Mouse (Mus musculus) MEL-GATA-1-ER (cell line): ENCODE data around the gene Iba57.

Source experiments
- DNase-seq: peaks from one replicate; pipeline ENCODE4 v3.0.0-alpha.2; 2012; ENCODE audit warnings: low read depth; ENCODE audit errors: extremely low read depth

Gene Iba57

DNA sequence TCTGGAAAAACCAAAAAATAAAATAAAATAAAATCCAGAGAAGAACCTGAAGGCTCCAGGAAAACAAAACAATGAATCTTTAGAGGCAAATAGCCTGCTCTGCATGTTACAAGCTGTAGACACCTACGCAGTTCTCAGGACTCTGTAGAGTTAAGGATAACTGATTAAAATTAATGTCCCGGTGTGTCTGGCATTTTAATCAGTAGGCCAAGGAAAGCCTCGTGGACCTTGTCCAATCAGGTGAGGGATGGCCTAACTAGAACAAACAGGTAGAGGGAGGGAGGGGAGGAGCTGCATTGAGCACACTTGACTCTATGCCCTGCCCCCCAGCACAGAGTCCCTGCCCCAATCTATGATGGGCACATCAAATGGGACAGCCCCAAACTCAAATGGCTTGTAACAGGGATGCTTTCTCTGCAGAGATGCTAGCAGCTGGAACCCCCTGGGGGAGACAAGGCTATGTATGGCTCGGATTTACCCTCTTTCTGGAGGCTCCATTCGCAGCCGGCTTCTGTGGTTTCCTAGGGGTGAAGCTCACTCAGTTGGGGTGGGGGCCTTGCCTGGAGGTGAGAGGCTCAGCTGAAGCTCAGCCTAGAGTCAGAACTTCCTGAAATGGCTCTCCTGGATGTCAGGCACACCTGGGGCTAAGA, 10.8 kb upstream of the Iba57 start:
- DNase-seq, result no peak

DNA sequence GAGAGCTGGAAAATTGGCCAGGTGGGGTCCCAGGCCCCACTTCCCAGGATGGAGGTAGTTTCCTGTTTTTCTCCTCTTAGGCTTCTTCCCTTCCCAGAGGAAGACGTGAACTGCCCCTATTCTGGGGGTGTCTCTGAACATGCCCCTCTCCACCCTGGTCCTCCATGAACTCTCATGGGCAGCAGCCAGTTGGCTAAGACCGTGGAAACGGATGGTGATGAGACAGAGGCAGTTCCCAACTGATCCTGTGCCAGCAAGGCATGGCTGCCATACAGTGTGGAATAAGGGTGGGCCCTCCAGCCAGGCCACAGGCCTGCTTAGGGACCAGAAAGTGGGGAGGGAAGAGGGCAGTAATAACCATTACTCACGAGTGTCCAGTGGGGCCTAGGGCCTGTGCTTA, 7.0 kb upstream of the Iba57 start:
- DNase-seq, result no peak

- no peak for DNase-seq
Measured at GRCm38 (mm10) chr11:59169807-59170206, 6.3 kb upstream of the Iba57 start.

GRCm38 (mm10) chr11:59165616-59166241, 2.2 kb upstream of the Iba57 start:
- DNase-seq, result peak; percentile 47

- peak; percentile 92 for DNase-seq
Measured at GRCm38 (mm10) chr11:59164384-59164783, 845 bp upstream of the Iba57 start.

DNA sequence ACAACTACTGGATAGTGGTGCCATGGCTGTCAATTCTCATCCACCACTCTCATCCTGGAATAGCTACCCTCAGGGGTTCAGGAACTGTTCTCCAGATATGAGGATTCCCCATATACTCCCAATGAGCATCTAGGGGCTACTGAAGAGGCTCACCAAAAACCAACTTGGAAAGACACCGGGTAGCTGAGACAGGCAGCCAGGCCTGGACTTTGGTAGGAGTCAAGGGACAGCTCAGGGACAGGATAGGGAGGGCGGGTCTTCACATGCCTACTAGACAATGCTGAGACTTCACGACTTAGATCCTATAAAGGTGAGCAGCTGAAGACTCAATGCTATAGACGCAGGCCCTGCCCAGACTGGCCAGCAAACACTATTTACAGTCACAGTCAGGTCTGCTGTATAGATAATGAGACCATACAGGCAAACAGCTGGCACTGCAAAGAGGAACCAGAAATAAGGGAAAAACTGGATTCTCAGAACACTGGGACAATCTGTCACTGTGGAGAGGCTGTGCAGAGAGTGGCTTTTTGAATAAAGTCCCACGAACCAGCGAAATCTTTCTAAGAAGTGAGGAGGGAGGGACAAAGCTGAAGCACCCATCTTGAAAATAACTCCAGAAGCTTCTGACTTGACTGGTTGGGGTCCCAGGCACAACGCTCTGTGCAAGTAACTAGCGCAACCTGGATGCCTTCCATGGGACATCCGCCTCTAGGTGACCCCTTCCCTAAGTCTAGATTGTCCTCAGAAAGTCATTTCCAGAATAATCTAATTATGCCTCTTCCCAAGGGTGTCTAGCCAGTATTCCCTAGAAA, 890 bp downstream of the Iba57 start:
- DNase-seq, result peak; percentile 33

GRCm38 (mm10) chr11:59161398-59161797, 2.1 kb downstream of the Iba57 start:
- DNase-seq, result no peak

- DNase-seq, result no peak
Measured at GRCm38 (mm10) chr11:59159558-59159957, 4.0 kb downstream of the Iba57 start.

GRCm38 (mm10) chr11:59159099-59159498, 4.4 kb downstream of the Iba57 start:
- no peak for DNase-seq

- DNase-seq, result no peak
Measured at GRCm38 (mm10) chr11:59155900-59156299, 7.6 kb downstream of the Iba57 start.

GRCm38 (mm10) chr11:59154220-59154619, 9.3 kb downstream of the Iba57 start:
- no peak for DNase-seq

- no peak for DNase-seq
Measured at GRCm38 (mm10) chr11:59151729-59152128, 11.8 kb downstream of the Iba57 start.

DNA sequence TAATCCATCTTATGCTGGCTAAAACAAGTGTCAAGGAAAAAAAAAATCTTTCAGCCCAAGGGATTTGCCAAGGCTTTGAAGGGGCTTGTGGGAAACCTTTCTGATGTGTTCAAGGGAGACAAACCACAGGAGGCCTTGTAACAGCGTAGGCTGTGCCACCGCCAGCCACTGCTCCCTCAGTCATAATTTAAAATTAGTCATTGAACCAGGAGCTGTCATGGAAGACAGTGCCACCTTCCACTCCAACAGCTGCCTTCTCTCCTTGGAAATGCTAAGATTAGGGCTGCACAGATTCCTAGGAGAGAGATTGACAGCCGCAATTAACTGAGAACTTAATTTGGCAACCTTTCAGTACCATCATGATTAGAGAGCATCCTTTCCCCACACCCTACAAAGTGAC, 14.2 kb downstream of the Iba57 start:
- no peak for DNase-seq

DNA sequence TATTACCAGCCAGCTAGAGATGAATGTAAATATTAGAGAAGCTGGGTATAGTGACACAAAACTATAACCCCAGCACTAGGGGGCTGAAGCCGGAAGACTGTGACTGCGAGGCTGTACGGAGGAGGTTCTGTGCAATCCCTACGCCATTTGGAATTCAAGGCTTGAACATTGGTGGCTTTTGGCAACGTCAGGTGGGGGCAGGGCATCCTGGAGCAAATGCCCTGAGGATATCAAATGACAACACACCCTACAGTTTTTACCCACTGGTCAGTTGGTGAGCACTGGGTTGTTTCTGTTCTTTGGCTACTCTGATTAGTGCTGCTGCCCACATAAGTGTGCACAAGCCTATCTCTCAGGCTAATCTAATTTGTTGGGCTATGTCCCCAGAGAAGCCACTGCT, 20.6 kb downstream of the Iba57 start:
- no peak for DNase-seq

DNA sequence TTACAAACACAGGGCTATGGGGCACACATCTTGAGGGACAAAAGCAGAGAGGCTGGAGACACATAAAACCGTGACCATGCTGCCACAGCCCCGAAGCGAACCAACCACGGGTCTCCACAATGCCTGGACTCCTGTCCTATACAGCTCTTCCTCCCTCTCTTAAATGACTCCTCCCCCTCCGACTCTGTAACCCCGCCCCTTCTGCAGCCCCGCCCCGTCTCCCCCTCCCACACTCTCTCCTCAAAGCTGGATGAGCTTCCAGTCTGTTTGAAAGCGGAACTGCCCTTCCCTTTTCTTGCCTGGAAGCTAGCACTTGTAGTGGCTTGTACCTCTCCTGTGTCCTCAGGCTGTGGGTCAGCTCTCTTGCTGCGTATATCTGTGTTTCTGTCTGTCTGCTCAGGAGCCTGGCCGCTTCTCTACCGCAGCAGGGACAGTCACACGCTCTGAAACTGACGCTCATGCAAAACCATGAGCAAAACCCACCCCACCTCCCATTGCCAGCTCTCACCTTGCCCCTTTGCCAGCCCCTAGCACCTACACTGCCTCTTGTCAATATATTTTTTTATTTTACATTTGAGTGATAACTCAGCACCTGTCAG, 21.7 kb downstream of the Iba57 start:
- no peak for DNase-seq

- no peak for DNase-seq
Measured at GRCm38 (mm10) chr11:59138537-59139486, 24.7 kb downstream of the Iba57 start.

GRCm38 (mm10) chr11:59136994-59137706, 26.4 kb downstream of the Iba57 start:
- no peak for DNase-seq

DNA sequence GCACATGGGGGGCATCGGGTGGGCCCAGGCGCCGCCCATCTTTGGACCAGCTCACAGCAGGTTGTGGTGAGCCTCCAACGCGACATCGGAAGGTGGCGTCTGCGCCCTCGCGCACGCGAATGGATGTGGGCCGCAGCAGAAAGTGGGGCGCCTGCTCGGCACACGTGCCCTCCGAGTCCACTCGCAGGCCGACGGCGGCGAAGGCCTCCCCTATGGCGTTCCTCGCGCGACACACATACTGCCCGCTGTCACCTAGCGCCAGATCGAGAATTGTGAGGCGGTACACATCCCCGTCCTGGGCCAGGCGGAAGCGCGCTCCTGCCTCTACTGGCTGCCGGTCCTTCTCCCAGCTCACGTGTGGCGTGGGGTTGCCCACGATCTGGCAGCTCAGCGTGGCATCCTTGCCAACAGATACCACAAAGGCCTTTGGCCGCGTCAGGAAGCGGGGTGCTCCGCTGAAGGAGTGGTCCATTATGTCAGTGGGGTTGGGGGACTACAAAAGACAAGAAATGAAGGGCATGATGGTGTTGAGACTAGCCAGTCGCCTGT, 27.6 kb downstream of the Iba57 start, which contains the start of gene Obscn:
Obscn (minus strand) TSS at position 499 of the 549 bp plus-strand sequence.
- no peak for DNase-seq

DNA sequence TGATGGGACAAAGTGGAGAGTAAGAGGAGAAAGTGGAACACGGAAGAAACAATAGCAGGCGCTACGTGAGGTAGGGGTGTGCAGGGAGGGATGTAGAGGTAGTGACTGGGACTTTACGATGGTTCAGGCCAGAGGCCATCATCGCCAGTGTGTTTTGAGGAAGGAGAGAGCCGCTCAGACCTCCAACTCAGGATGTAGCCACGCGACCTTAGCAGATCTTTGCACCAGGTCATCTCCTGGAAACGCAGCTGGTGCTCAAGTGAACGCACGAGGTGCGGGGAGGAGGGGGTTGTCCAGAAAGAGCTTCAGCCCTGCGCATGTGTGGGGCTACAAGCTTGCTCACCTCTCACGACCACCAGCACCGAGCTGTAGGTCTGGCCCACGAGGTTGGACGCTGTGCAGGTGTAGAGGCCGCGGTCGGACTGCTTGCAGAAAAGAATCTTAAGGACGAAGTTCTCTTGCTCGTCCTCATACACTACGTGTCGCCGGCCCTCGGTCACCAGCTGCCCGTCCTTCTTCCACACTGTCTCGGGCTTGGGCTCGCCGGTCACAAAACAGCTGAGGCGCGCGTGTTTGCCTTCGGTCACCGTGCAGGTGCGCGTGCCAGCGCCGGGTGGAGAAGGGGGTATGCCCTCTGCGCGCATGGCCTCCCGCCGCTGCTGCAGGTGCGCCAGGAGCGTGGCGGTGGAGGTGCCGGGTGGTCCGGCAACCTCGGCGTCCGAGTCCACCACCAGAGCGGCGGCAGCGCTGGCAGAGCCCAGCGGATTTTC, 28.3 kb downstream of the Iba57 start:
- no peak for DNase-seq
